Mouse (Mus musculus) C3H10T1/2 (cell line): ENCODE measurements around the gene Mrgprb3. TPM values are rescaled to one million over a fixed set of nuclear protein-coding genes. Genes with fewer than 3 reads are reported as not detected.

Experiments
- polyA plus RNA-seq, 2 experiments: library from polyadenylated mRNA; unstranded; fragments of >200 nt; fragmentation: generic; extraction: Trizol; gene quantifications; one replicate each; pipeline ENCODE4 v1.2.1; 2012; ENCODE audit warnings: missing spikeins in 2 of 2

Mrgprb3 gene
- not detected for polyA plus RNA-seq

DNA sequence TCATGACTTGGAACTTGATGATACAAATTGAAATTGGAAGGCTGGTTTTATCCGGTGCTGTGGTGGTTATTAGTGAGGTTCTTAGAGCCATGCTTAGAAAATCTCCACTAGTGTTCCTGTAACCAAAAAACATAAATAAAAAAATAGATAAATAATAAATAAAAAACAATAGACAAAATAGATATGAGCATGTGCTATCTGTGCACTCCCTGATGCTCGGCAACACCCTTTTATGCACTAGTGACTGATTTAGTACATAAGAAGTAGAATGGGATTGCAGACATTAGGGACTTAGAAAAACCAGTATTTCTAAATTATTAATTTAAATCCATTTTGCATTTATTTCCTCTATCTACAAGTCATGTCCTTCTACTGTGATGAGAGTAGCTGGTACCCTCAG is at the start of gene Mrgprb3:
Mrgprb3 (minus strand) TSS at position 101 of the 400 bp plus-strand sequence.

Other genes with a start within 250 kb of the Mrgprb3 start
- not detected for gene Mrgprb1, start 187.5 kb downstream of the Mrgprb3 start, polyA plus RNA-seq
- gene Mrgprx2, start 144.5 kb downstream of the Mrgprb3 start, polyA plus RNA-seq, result not detected
- gene Mrgprb2, start 85.7 kb downstream of the Mrgprb3 start, polyA plus RNA-seq, result not detected
- 1 to 10 TPM in 1 of 2 experiments, under 1 TPM in 1; 0.29 to 4.8 TPM for gene Zdhhc13, start 145.2 kb upstream of the Mrgprb3 start, polyA plus RNA-seq
- under 1 TPM; 0.04 to 0.15 TPM for gene Csrp3, start 204.2 kb upstream of the Mrgprb3 start, polyA plus RNA-seq
- gene E2f8, start 237.8 kb upstream of the Mrgprb3 start, polyA plus RNA-seq, result 1 to 10 TPM; 2.5 to 7.2 TPM